Mouse (Mus musculus) right cerebral cortex, postnatal 25 days (tissue): ENCODE measurements at regions not wholly inside any gene's neighbourhood (a gene's known extent, or its start where the extent isn't known, plus 50 kb on each side); places are given as distances from the start of the nearest gene placed in this dataset.
A peak's percentile ranks its signal among the peaks of the same experiment; 100 is the strongest.
"Not testable (repeated sequence)": the region's sequence is repeated elsewhere in the genome, so short reads cannot be mapped to it uniquely, and the experiment has no call there.

Source experiments
- DNase-seq: peaks from one replicate; pipeline ENCODE4 v3.0.0; 2022

DNA sequence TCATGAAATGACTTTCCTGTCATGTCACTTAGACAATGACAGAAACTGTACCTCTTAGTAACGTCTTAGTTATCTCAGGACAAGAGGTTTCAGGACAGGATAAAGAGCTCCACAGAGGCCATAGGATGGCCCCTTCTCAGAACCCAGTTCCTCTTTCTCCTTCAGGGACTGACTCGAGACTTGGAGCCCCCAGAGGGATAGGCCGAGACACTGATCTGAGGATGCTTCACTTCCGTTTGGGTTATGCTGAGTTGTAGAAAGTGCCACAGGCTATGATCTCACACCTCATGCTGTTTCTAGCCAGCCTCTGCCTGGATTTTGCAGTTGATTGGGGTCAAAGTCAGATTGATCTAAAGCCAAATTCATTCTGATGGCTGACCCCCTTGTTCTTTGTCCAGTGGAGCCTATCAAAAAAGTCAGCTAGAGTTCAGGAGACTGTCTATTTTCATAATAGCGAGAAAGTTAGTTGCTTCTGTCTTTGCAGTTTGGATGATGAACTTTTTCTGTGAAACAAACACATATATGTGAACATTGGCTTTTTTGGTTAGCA, 70.7 kb downstream of the Sult3a2 start:
- no peak for DNase-seq

DNA sequence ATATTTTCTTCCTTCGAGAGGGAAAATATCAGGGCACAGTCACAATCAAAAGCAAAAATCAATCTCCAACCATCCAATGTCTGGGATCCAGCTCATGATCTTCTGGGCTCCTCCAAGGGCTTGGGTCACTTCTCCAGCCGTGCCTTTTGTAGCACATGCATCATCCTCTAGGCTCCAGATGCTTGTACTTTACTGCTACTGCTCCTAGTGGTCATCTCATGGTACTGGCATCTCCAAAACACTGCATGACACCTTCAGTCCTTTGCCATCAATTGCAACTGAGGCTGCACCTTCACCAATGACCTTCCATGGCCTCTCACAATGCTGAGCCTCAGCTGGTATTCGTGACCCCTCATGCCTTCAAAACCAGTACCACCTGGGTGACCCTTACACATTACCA, 77.8 kb downstream of the Sult3a2 start:
- DNase-seq: not testable (repeated sequence)

DNA sequence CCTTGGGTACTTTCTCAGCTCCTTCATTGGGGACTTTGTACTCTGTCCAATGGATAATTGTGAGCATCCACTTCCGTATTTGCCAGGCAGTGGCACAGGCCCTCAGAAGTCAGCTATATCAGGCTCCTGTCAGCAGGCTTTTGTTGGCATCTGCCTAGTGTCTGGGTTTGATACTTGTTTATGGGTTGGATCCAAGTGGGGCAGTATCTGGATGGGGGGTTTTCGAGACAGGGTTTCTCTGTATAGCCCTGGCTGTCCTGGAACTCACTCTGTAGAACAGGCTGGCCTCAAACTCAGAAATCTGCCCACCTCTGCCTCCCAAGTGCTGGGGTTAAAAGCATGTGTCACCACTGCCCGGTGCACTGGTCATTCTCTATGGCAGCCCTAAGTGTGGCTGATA, 79.7 kb upstream of the Clvs2 start:
- DNase-seq: not testable (repeated sequence)

DNA sequence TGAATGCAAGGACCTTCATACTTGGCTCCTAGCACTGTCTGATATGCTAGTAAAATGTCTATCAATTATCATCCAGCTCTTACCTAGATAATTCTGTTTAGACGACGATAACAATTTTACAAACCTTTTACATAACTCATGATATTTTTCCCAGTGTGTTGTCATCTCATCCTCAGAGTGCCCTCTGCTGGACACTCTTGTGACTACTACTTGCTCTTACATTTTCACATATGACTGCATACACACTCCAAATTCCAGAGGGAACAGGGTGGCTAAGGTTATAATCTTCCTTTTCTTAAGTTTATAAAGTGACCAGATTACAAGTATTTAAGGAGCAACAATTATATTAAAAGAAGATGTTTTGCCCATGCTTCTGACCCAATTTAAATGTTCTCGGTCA, 78.9 kb upstream of the Clvs2 start:
- peak; percentile 48 for DNase-seq
